Mouse (Mus musculus): ENCODE results near the gene Gm21915.
A peak's percentile ranks its signal among the peaks of the same experiment; 100 is the strongest.

The Gm21915 gene

GRCm38 (mm10) chr9:40666190-40666803 lies 4.1 kb upstream of the Gm21915 start:
- DNase-seq (ENCODE audit: low read depth, low spot score), result no peak

GRCm38 (mm10) chr9:40671323-40671930 lies 1.0 kb downstream of the Gm21915 start:
- DNase-seq (ENCODE audit: low read depth, low spot score), result no peak

GRCm38 (mm10) chr9:40675203-40675958 lies 5.0 kb downstream of the Gm21915 start:
- no peak for DNase-seq (ENCODE audit: low read depth, low spot score)

GRCm38 (mm10) chr9:40678653-40679052 lies 8.2 kb downstream of the Gm21915 start:
- DNase-seq (ENCODE audit: low read depth, low spot score), result no peak

GRCm38 (mm10) chr9:40685801-40686420 lies 15.5 kb downstream of the Gm21915 start, which contains the start of gene Clmp:
Clmp (plus strand) TSS chr9:40685962.
- DNase-seq (ENCODE audit: low read depth, low spot score), result no peak

GRCm38 (mm10) chr9:40686421-40686899 lies 16.0 kb downstream of the Gm21915 start:
- no peak for DNase-seq (ENCODE audit: low read depth, low spot score)

- no peak for DNase-seq (ENCODE audit: low read depth, low spot score)
Observed at GRCm38 (mm10) chr9:40687053-40687452, 16.6 kb downstream of the Gm21915 start.

GRCm38 (mm10) chr9:40687553-40687952 lies 17.1 kb downstream of the Gm21915 start:
- no peak for DNase-seq (ENCODE audit: low read depth, low spot score)

GRCm38 (mm10) chr9:40690511-40690910 lies 20.1 kb downstream of the Gm21915 start:
- DNase-seq (ENCODE audit: low read depth, low spot score), result no peak

- no peak for DNase-seq (ENCODE audit: low read depth, low spot score)
Observed at GRCm38 (mm10) chr9:40693026-40693425, 22.6 kb downstream of the Gm21915 start.

- DNase-seq (ENCODE audit: low read depth, low spot score), result peak; percentile 11
Observed at GRCm38 (mm10) chr9:40693768-40694167, 23.4 kb downstream of the Gm21915 start.

- no peak for DNase-seq (ENCODE audit: low read depth, low spot score)
Observed at GRCm38 (mm10) chr9:40694284-40694683, 23.9 kb downstream of the Gm21915 start.

- DNase-seq (ENCODE audit: low read depth, low spot score), result no peak
Observed at GRCm38 (mm10) chr9:40696086-40696485, 25.7 kb downstream of the Gm21915 start.

- DNase-seq (ENCODE audit: low read depth, low spot score), result no peak
Observed at GRCm38 (mm10) chr9:40699194-40699593, 28.8 kb downstream of the Gm21915 start.

- no peak for DNase-seq (ENCODE audit: low read depth, low spot score)
Observed at GRCm38 (mm10) chr9:40700253-40700652, 29.8 kb downstream of the Gm21915 start.

GRCm38 (mm10) chr9:40704364-40705276 lies 34.2 kb downstream of the Gm21915 start:
- no peak for DNase-seq (ENCODE audit: low read depth, low spot score)

- DNase-seq (ENCODE audit: low read depth, low spot score), result no peak
Observed at GRCm38 (mm10) chr9:40708448-40709140, 38.2 kb downstream of the Gm21915 start.

GRCm38 (mm10) chr9:40709141-40709537 lies 38.7 kb downstream of the Gm21915 start:
- no peak for DNase-seq (ENCODE audit: low read depth, low spot score)

- DNase-seq (ENCODE audit: low read depth, low spot score), result no peak
Observed at GRCm38 (mm10) chr9:40709587-40709986, 39.2 kb downstream of the Gm21915 start.

GRCm38 (mm10) chr9:40709991-40710390 lies 39.6 kb downstream of the Gm21915 start:
- no peak for DNase-seq (ENCODE audit: low read depth, low spot score)
